Mouse (Mus musculus): ENCODE data around the gene Sv2b. TPM values are rescaled to one million over a fixed set of nuclear protein-coding genes. Genes with fewer than 3 reads are reported as not detected.

The Sv2b gene
- total RNA-seq, 2 experiments from 2014 or later: 0.94 to 1.1 TPM

- intact Hi-C loops (cut with DNase I; ENCODE audit: low total_unique reads): no loop called here
- no peak for DNase-seq
Observed at GRCm38 (mm10) chr7:75128036-75128435, 181.0 kb downstream of the Sv2b start.

- intact Hi-C loops (cut with DNase I; ENCODE audit: low total_unique reads): no loop called here
- DNase-seq: no peak
Observed at GRCm38 (mm10) chr7:75124067-75124466, 185.0 kb downstream of the Sv2b start.

- DNase-seq: no peak
- intact Hi-C loops (cut with DNase I; ENCODE audit: low total_unique reads): no loop called here
Observed at GRCm38 (mm10) chr7:75118022-75118673, 190.9 kb downstream of the Sv2b start.

GRCm38 (mm10) chr7:75110689-75111088 is 198.4 kb downstream of the Sv2b start:
- intact Hi-C loops (cut with DNase I; ENCODE audit: low total_unique reads): loop anchor here (5.0 kb wide), 1 partner anchor 743 kb away; no protein-coding TSS in a partner anchor
- DNase-seq: no peak

- DNase-seq: peak; percentile 22
Observed at GRCm38 (mm10) chr7:75107441-75107840, 201.6 kb downstream of the Sv2b start.

GRCm38 (mm10) chr7:75103900-75104299 is 205.2 kb downstream of the Sv2b start:
- intact Hi-C loops (cut with DNase I; ENCODE audit: low total_unique reads): loop anchor here (10.0 kb wide), 1 partner anchor 549 kb away; the partner anchor contains the start of gene Slco3a1
- DNase-seq: no peak

More at GRCm38 (mm10) chr7:75107441-75107840, 201.6 kb downstream of the Sv2b start:
- intact Hi-C loops (cut with DNase I; ENCODE audit: low total_unique reads): loop anchor here (10.0 kb wide), 1 partner anchor 553 kb away; the partner anchor contains the start of gene Slco3a1

- DNase-seq: no peak
- intact Hi-C loops (cut with DNase I; ENCODE audit: low total_unique reads): loop anchor here (10.0 kb wide), 1 partner anchor 548 kb away; the partner anchor contains the start of gene Slco3a1
Observed at GRCm38 (mm10) chr7:75102536-75103332, 206.3 kb downstream of the Sv2b start.

- intact Hi-C loops (cut with DNase I; ENCODE audit: low total_unique reads): no loop called here
- no peak for DNase-seq
Observed at GRCm38 (mm10) chr7:75085473-75085872, 223.6 kb downstream of the Sv2b start.

- intact Hi-C loops (cut with DNase I; ENCODE audit: low total_unique reads): no loop called here
- DNase-seq: no peak
Observed at GRCm38 (mm10) chr7:75080163-75080562, 228.9 kb downstream of the Sv2b start.

- intact Hi-C loops (cut with DNase I; ENCODE audit: low total_unique reads): no loop called here
- no peak for DNase-seq
Observed at GRCm38 (mm10) chr7:75077560-75078208, 231.4 kb downstream of the Sv2b start.

Other genes with a start within 250 kb of the Sv2b start
- 10 to 100 TPM; 65.0 to 73.0 TPM for gene Akap13, start 146.3 kb upstream of the Sv2b start, total RNA-seq (2021)

Data from gastrocnemius, postnatal 14 days (tissue).